Mouse (Mus musculus): ENCODE measurements around the gene Mrps11. TPM values are rescaled to one million over a fixed set of nuclear protein-coding genes. Genes with fewer than 3 reads are reported as not detected.

The Mrps11 gene
- total RNA-seq (2021) (100 to 1,000 TPM in 1 of 2 experiments, 10 to 100 TPM in 1; 84.2 to 116 TPM), polyA plus RNA-seq (2012; rRNA removed) (69.0 and 77.7 TPM in 2 replicates)
- long read RNA-seq, transcript Mrps11-201 (6 exons, 1,056 nt), result major isoform, 84 of 128 reads
- long read RNA-seq, partial matches to known transcripts, result 31 of 128 reads
- long read RNA-seq, other reads (novel, unspliced or antisense), result 8 of 128 reads

- DNase-seq, result peak; percentile 90
Observed at GRCm38 (mm10) chr7:78782639-78783581, at the start of gene Mrps11, which contains the start of gene Mrpl46. Mrps11 (plus strand) TSS chr7:78783119. Mrpl46 (minus strand) TSS chr7:78783531.

- DNase-seq, result no peak
Observed at GRCm38 (mm10) chr7:78737196-78737595, 45.7 kb upstream of the Mrps11 start.

- DNase-seq, result no peak
Observed at GRCm38 (mm10) chr7:78737614-78738210, 45.2 kb upstream of the Mrps11 start, which contains the start of gene Ntrk3. Ntrk3 (minus strand) TSS chr7:78738012.

GRCm38 (mm10) chr7:78739351-78740000, 43.4 kb upstream of the Mrps11 start:
- peak; percentile 6 for DNase-seq

GRCm38 (mm10) chr7:78743731-78744385, 39.1 kb upstream of the Mrps11 start:
- DNase-seq, result peak; percentile 6

- no peak for DNase-seq
Observed at GRCm38 (mm10) chr7:78752961-78753360, 30.0 kb upstream of the Mrps11 start.

GRCm38 (mm10) chr7:78753752-78754457, 29.0 kb upstream of the Mrps11 start:
- no peak for DNase-seq

- no peak for DNase-seq
Observed at GRCm38 (mm10) chr7:78754458-78755000, 28.4 kb upstream of the Mrps11 start.

GRCm38 (mm10) chr7:78763801-78764200, 19.1 kb upstream of the Mrps11 start:
- no peak for DNase-seq

GRCm38 (mm10) chr7:78765215-78765631, 17.7 kb upstream of the Mrps11 start:
- peak; percentile 42 for DNase-seq

GRCm38 (mm10) chr7:78766019-78766683, 16.8 kb upstream of the Mrps11 start:
- DNase-seq, result peak; percentile 83

GRCm38 (mm10) chr7:78767929-78768531, 14.9 kb upstream of the Mrps11 start:
- DNase-seq, result no peak

GRCm38 (mm10) chr7:78769075-78769652, 13.8 kb upstream of the Mrps11 start:
- no peak for DNase-seq

- DNase-seq, result no peak
Observed at GRCm38 (mm10) chr7:78770936-78771335, 12.0 kb upstream of the Mrps11 start.

GRCm38 (mm10) chr7:78778741-78779140, 4.2 kb upstream of the Mrps11 start:
- no peak for DNase-seq

- DNase-seq, result peak; percentile 86
Observed at GRCm38 (mm10) chr7:78785906-78786305, 3.0 kb downstream of the Mrps11 start.

- peak; percentile 71 for DNase-seq
Observed at GRCm38 (mm10) chr7:78787793-78788380, 5.0 kb downstream of the Mrps11 start.

- peak; percentile 67 for DNase-seq
Observed at GRCm38 (mm10) chr7:78791359-78792222, 8.7 kb downstream of the Mrps11 start.

All from adrenal gland, adult 2 months (tissue).